Mouse (Mus musculus): ENCODE data around the gene Slc24a3.

- no peak for TF ChIP-seq USF1 (IDR thresholded peaks at IDR 0.05; ENCODE audit: low read depth, low read length)
- TF ChIP-seq MAX (IDR thresholded peaks at IDR 0.05; ENCODE audit: low read length): no peak
- TF ChIP-seq POLR2A (IDR thresholded peaks at IDR 0.05; ENCODE audit: control insufficient read depth in 1 of 2, insufficient read depth in 1 of 2, low read depth in 1 of 2, low read length in 2 of 2, poor library complexity in 1 of 2): no peak
Measured at GRCm38 (mm10) chr2:145165854-145166253, 1.7 kb upstream of the Slc24a3 start.
